Mouse (Mus musculus) monocyte, adult 5-6 weeks (primary cell): ENCODE results near the gene Mvb12a. TPM values are rescaled to one million over a fixed set of nuclear protein-coding genes. Genes with fewer than 3 reads are reported as not detected.
"Not testable (repeated sequence)": the region's sequence is repeated elsewhere in the genome, so short reads cannot be mapped to it uniquely, and the experiment has no call there.

ENCODE experiments used
- ATAC-seq: fragments of 153-309, 156-312 bp; replicated peaks from 2 replicates; pipeline ENCODE4 v1.8.0; 2017; ENCODE audit warnings: mild to moderate bottlenecking; ENCODE audit not compliant: low TSS enrichment, insufficient number of reproducible peaks, severe bottlenecking, poor library complexity, low FRiP score
- total RNA-seq: library from RNA; stranded (forward); fragments of 200-1000, 200-491, 200-594 nt; gene quantifications from 3 replicates; pipeline ENCODE4 v1.2.3, GENCODE M21; 2017

Mvb12a gene
- total RNA-seq, 1 experiment from 2014 or later, result 13.9 TPM

GRCm38 (mm10) chr8:71525226-71526050 is 17.3 kb upstream of the Mvb12a start, which contains the start of gene Ccdc194:
Ccdc194 (minus strand) TSS chr8:71525711.
- ATAC-seq, result no peak

DNA sequence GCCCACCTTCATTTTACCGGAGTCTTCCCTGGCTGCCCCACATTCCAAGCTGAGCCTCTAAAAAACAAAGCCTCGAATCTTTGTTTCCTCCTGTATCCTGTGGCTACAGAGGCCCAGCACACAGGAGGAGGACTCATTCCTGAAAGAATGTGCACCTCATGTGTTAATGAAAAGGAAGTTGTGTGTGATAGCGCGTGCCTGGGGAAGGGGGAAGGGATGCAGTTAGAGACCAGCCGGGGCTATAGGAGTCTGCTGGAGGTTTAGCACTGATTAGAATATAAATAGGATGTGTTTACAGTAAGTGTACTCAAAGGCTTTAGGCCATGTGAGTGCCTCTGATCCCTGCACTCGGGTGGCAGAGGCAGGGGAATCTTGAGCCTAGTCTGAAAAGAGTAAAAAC is 16.4 kb upstream of the Mvb12a start:
- ATAC-seq, result no peak

DNA sequence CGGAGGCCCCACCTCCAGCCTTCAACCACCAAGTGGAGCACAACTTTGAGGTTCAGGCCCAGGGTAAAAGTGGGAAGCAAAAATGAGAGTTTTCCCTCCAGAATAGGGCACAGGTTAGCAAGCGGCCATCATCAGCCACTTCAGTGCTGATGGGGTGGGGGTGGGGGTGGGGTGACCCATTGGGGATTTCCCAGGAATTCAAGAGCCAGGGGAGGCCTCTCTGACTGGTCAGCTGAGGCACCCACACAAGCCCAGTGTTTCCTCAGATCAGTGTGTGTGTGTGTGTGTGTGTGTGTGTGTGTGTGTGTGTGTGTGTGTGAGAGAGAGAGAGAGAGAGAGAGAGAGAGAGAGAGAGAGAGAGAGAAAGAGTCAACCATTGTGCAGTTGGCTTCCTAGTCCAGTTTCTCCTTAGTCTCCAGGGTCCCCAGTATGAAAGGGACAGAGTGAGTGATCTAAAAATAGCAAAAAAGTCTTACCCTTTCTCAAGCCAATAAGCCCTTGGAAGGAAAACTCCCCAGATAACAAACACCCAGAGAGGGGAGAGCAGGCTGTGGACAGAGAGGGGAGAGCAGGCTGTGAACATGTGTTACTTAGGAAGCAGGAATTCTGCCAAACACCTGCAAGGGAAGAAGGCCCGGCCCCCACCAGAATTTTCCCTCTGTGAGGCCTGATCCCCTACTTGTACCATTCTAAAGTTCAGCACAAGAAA is 15.4 kb upstream of the Mvb12a start:
- ATAC-seq, result no peak

GRCm38 (mm10) chr8:71528362-71529073 is 14.2 kb upstream of the Mvb12a start:
- ATAC-seq, result 0 out of 2 replicates have a peak, but pooled peaks have one; percentile 63

DNA sequence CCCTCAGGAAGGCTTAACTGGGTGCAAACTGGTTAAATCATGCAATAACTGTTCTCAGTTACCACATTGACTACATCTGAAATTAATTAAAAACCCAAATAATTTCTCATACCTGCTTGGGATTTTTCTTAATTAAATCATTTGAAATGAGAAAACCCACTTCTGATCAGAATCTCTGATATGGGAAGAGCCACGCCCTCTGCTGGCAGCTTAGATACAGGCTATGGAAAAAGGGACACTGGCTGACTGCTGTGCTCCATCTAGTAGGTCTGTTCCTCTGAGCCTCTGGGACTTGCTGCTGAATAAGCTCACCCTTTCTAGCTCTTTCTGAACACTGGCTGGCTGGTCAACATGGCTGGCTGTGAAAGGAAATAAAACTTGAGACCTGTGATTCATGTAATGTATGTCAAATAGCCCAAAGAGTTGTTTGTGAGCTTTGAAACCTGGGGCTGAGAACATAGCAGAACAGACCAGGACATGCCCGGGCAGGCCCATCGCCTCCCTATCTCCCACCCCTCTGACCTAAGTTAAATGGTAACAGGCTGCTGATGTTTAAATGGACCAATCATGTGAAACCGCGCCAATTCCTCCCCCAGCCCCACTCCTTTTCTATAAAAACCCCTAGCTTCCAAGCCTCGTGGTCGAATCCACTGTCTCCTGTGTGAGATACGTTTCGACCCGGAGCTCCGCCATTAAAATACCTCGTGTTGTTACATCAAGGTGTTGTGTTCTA is 11.8 kb upstream of the Mvb12a start:
- ATAC-seq, result not testable (repeated sequence)

GRCm38 (mm10) chr8:71534263-71534810 is 8.4 kb upstream of the Mvb12a start:
- no peak for ATAC-seq

GRCm38 (mm10) chr8:71535663-71536062 is 7.1 kb upstream of the Mvb12a start:
- ATAC-seq, result no peak

- ATAC-seq, result peak; percentile 88
These were observed 5.5 kb upstream of the Mvb12a start, which contains the start of gene Bst2 for GRCm38 (mm10) chr8:71537028-71537867. Bst2 (minus strand) TSS chr8:71537456.

- no peak for ATAC-seq
These were observed 1.0 kb downstream of the Mvb12a start for GRCm38 (mm10) chr8:71543755-71544154.

GRCm38 (mm10) chr8:71545053-71545452 is 2.3 kb downstream of the Mvb12a start:
- no peak for ATAC-seq

GRCm38 (mm10) chr8:71547590-71547989 is 4.9 kb downstream of the Mvb12a start:
- no peak for ATAC-seq

GRCm38 (mm10) chr8:71550754-71551153 is 8.0 kb downstream of the Mvb12a start:
- no peak for ATAC-seq

DNA sequence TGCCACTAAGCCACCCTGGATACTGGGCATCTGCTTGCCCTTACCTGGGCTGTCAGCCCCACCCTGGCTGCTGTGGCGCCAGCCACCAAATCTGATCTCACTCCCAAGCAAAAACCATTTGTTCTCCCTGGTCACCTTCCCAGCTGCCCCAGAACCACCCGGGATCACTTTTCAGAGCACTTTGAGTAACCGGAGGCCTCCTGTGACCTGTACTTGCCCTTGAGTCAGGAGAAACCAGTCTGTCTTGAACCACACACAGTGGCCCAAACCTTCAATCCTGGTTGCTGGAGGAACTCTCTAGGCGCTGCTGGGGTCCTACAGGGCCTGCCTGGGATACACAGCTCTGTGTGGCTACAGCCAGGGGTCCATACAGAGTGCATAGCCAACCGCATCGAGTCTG is 10.0 kb downstream of the Mvb12a start:
- no peak for ATAC-seq

- ATAC-seq, result no peak
These were observed 11.3 kb downstream of the Mvb12a start for GRCm38 (mm10) chr8:71554001-71554400.

- no peak for ATAC-seq
These were observed 11.9 kb downstream of the Mvb12a start for GRCm38 (mm10) chr8:71554644-71555043.

- no peak for ATAC-seq
These were observed 15.6 kb downstream of the Mvb12a start, which contains the start of gene Tmem221 for GRCm38 (mm10) chr8:71558071-71558957. Tmem221 (minus strand) TSS chr8:71558871.
